Mouse (Mus musculus) hindbrain, embryonic 13.5 days (tissue): ENCODE results near the gene C2cd5. TPM values are rescaled to one million over a fixed set of nuclear protein-coding genes. Genes with fewer than 3 reads are reported as not detected.
"Not testable (repeated sequence)": the region's sequence is repeated elsewhere in the genome, so short reads cannot be mapped to it uniquely, and the experiment has no call there.

Source experiments
- ATAC-seq: fragments of 200-750 bp; cut with Nextera tagmentation; 2 replicates; pipeline ENCODE4 v1.8.0; 2017; ENCODE audit warnings: moderate TSS enrichment; ENCODE audit not compliant: low FRiP score
- H3K27ac ChIP-seq: fragments of 300-500 bp; sonication (generic); 2 replicates; pipeline ENCODE4 v1.5.1; 2015; ENCODE audit warnings: inconsistent platforms, mild to moderate bottlenecking, moderate library complexity
- H3K27me3 ChIP-seq: fragments of 300-500 bp; sonication (generic); 2 replicates; pipeline ENCODE4 v1.6.1; 2015; ENCODE audit warnings: mild to moderate bottlenecking, inconsistent platforms
- H3K36me3 ChIP-seq: fragments of 300-500 bp; sonication (generic); 2 replicates; pipeline ENCODE4 v1.6.1; 2015; ENCODE audit warnings: mild to moderate bottlenecking, inconsistent platforms
- H3K4me1 ChIP-seq: fragments of 300-500 bp; sonication (generic); replicated peaks from 2 replicates; pipeline ENCODE4 v1.6.1; 2015; ENCODE audit warnings: inconsistent platforms
- H3K4me2 ChIP-seq: fragments of 300-500 bp; sonication (generic); 2 replicates; pipeline ENCODE4 v1.6.1; 2015; ENCODE audit warnings: inconsistent platforms, mild to moderate bottlenecking, moderate library complexity
- H3K4me3 ChIP-seq: fragments of 300-500 bp; sonication (generic); 2 replicates; pipeline ENCODE4 v1.5.1; 2015; ENCODE audit warnings: mild to moderate bottlenecking, inconsistent platforms
- H3K9ac ChIP-seq: fragments of 300-500 bp; sonication (generic); 2 replicates; pipeline ENCODE4 v1.6.1; 2015; ENCODE audit warnings: mild to moderate bottlenecking, inconsistent platforms
- H3K9me3 ChIP-seq: fragments of 300-500 bp; sonication (generic); 2 replicates; pipeline ENCODE4 v1.6.1; 2016; ENCODE audit warnings: inconsistent platforms
- WGBS: fragments of 180-500 bp; shearing (Covaris S2); methylation state at CpG from one replicate; pipeline ENCODE4 v1.1.7; 2015; 5-methylcytosine and 5-hydroxymethylcytosine counted together
- polyA plus RNA-seq: library from polyadenylated mRNA; unstranded; fragments of >200 nt; fragmentation: Nextera tagmentation; extraction: Ambion mirVana; gene quantifications from 2 replicates; pipeline ENCODE4 v1.2.1, GENCODE M21; 2015

Gene C2cd5
- polyA plus RNA-seq, 1 experiment from 2014 or later = 47.6 TPM

DNA sequence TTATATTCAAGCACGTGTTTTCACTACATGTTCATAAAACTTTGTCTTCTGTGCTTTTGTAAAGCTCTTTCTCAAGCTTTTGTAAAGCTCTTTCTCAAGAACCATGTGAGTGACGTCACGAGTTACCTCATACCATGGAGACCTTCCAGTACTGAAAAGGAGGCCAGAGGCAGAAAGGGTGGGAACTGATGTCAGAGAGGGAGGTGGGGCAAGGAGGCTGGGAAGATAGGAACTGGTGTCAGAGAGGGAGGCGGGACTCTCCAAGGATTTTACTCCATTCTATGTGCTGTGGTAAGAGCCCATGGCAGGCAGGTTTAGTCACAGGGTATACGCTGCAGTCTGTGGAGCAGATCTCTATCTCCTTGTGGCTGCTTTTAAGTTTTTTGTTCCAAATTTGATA, 104.4 kb downstream of the C2cd5 start:
- peaks cover 32% of the 10 kb centered on the region for H3K4me1 ChIP-seq
- no peak overlapping the region for H3K4me3 ChIP-seq
- H3K4me2 ChIP-seq = no peak overlapping the region
- no peak overlapping the region for H3K27ac ChIP-seq
- no peaks in the 10 kb centered on the region for H3K27me3 ChIP-seq
- no peak overlapping the region for H3K9ac ChIP-seq
- H3K36me3 ChIP-seq = no peaks in the 10 kb centered on the region
- WGBS = 76% methylated on average over 5 of the region's 5 CpGs
- H3K9me3 ChIP-seq = no peaks in the 10 kb centered on the region
- ATAC-seq = no peak

DNA sequence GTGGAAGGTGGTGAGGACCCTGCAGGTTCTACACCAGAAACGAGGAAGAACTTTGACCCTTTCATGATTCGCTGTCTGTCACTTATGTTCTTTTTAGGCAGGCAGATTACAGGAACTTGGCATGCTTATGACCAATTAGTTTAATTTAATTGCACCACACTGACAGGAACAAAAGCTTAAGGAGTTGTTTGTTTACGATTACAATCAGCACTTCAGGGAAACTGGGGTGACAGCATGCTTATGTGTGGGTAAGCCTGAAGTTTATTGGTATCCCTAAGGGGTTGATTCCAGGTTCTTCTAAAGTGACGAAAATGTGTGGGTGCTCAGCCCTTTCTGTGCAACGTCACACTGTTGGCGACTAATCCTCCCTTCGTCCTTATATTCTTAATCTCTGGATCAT, 105.1 kb downstream of the C2cd5 start:
- no peaks in the 10 kb centered on the region for H3K36me3 ChIP-seq
- ATAC-seq = no peak
- no peak overlapping the region for H3K9ac ChIP-seq
- H3K4me2 ChIP-seq = no peak overlapping the region
- H3K4me1 ChIP-seq = peaks cover 32% of the 10 kb centered on the region
- no peak overlapping the region for H3K4me3 ChIP-seq
- 65% methylated on average over 7 of the region's 7 CpGs for WGBS
- no peaks in the 10 kb centered on the region for H3K27me3 ChIP-seq
- H3K27ac ChIP-seq = 0 out of 2 replicates have a peak overlapping the region, but pooled peaks have one; percentile 40
- H3K9me3 ChIP-seq = no peaks in the 10 kb centered on the region

DNA sequence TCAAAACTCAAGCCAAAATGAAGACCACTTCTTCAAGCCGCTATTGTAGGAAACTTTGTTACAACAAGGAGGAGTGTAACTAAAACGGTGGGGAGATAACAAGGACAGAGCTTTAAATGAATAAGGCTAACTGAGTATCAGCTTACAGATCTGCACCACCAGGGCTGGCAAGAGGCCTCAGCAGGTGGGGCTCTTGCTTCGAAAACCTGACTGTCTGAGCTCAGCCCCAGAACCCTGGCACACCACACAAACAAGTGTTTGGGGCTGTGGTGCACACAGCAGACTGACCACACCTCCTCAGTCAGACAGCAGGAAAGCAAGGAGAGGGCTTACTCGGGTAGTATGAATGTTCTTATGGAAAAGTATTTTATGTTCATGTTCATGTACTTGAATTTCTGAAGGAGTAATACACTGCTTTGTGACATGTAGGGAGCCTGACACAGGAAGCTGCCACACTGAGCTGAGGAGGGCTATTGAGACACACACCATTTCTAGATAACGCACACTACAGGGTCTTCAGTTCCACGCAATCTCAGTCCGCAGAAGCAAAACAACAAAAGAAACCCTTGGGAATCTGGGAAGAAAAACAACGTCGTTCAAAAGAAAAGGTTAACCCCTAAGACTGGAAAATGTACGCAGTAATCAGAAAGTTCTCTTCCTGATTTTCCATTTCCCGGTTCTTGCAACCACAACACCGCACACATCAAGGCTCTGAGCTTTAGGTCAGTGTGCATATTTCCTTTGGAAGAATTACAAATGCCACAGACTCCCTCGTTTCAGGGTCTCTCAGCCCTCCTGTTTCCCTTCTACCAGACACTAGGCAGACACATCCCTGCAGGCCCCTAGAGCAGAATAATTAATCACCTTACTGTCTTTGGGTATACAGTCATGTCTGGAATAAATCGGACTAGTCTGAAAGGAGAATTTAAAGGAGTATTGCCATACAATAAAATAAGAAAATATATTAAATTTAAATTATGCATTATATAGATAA, 105.9 kb downstream of the C2cd5 start:
- WGBS = 28% methylated on average over 14 of the region's 14 CpGs
- Histone ChIP-seq H3K36me3 (no peaks in the 10 kb centered on the region), H3K9me3 (no peaks in the 10 kb centered on the region), H3K9ac (no peak overlapping the region), H3K27me3 (no peaks in the 10 kb centered on the region), H3K4me1 (peaks cover 32% of the 10 kb centered on the region), H3K4me3 (no peak overlapping the region), H3K27ac (peak overlapping the region; percentile 49), H3K4me2 (no peak overlapping the region)
- 0 out of 2 replicates have a peak, but pooled peaks have one; percentile 14 for ATAC-seq

DNA sequence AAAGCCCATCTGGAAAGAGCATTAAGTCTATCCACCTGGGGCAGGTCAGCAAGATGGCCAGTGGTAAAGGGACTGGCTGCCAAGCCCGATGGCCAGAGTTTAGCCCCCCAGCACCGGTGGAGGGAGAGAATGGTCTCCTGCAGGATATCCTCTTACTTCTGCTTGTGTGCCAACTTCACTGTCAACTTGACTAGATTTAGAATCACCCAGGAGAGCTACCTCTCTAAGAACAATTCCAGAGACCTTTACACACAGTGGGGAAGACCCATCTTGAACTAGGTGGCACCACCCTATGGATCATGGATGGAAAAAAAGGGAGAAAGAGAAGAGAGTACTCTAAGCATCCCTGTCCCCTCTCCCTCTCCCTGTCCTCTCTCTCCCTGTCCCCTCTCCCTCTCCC, 107.0 kb downstream of the C2cd5 start:
- no peak overlapping the region for H3K4me3 ChIP-seq
- no peak for ATAC-seq
- no peaks in the 10 kb centered on the region for H3K27me3 ChIP-seq
- no peaks in the 10 kb centered on the region for H3K9me3 ChIP-seq
- no peak overlapping the region for H3K27ac ChIP-seq
- 81% methylated on average over 2 of the region's 2 CpGs for WGBS
- H3K4me2 ChIP-seq = no peak overlapping the region
- peaks cover 32% of the 10 kb centered on the region for H3K4me1 ChIP-seq
- H3K36me3 ChIP-seq = no peaks in the 10 kb centered on the region
- H3K9ac ChIP-seq = no peak overlapping the region

DNA sequence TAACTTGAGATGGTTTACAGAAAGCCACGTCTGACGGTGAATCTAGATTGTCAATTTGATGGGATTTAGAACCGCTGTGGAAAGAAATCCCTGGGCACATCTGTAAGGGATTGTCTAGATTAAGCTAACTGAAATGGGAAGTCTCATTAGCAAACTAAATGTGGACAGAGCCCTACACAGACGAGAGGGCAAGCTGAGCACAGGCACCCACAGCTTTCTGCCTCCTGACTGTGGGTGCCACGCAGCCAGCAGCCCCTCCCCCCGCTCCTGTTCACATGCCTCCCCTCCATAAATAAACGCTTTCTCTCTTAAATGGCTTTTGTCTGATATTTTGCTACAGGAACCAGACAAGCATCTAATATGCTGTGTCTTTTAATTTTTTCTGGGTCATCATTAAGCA, 107.8 kb downstream of the C2cd5 start:
- H3K4me2 ChIP-seq = no peak overlapping the region
- no peak for ATAC-seq
- H3K9ac ChIP-seq = no peak overlapping the region
- no peaks in the 10 kb centered on the region for H3K9me3 ChIP-seq
- H3K27ac ChIP-seq = peak overlapping the region; percentile 50; the same call in 1 of the 2 replicates
- H3K4me3 ChIP-seq = no peak overlapping the region
- H3K36me3 ChIP-seq = no peaks in the 10 kb centered on the region
- WGBS = 44% methylated on average over 7 of the region's 7 CpGs
- H3K27me3 ChIP-seq = no peaks in the 10 kb centered on the region
- peaks cover 32% of the 10 kb centered on the region for H3K4me1 ChIP-seq

DNA sequence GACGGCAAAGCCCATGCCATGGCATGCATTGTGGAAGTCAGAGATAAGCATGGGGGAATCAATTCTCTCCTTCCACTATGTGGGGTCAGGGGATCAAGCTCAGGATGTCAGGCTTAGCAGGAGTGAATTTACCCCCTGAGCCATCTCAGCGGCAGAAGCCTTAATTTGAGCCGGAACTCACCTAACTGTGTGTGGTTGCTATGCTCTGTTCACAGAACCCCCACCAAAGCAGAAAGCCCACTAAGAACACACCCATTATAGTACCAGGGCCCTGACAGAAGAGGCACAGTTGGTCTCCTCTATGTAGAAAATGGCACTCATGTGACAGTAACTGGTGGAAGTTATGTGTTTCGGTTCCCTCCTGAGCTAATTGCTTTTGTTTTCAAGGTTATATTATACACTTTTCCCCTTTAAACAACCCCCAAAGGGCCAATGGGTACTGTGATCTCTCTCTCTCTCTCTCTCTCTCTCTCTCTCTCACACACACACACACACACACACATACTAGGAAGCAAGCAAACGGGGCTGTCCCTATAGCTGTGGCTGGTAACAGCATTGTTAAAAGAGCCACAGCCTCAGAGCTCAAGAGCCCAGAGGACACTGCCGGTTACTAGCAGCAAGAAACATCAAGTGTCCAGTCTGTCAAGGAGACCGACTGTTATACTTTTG, 108.4 kb downstream of the C2cd5 start:
- no peaks in the 10 kb centered on the region for H3K9me3 ChIP-seq
- 52% methylated on average over 7 of the region's 7 CpGs for WGBS
- H3K4me3 ChIP-seq = no peak overlapping the region
- no peak for ATAC-seq
- H3K4me1 ChIP-seq = peaks cover 32% of the 10 kb centered on the region
- no peaks in the 10 kb centered on the region for H3K36me3 ChIP-seq
- peak overlapping the region; percentile 50; the same call in 1 of the 2 replicates for H3K27ac ChIP-seq
- no peak overlapping the region for H3K4me2 ChIP-seq
- H3K27me3 ChIP-seq = no peaks in the 10 kb centered on the region
- H3K9ac ChIP-seq = no peak overlapping the region

DNA sequence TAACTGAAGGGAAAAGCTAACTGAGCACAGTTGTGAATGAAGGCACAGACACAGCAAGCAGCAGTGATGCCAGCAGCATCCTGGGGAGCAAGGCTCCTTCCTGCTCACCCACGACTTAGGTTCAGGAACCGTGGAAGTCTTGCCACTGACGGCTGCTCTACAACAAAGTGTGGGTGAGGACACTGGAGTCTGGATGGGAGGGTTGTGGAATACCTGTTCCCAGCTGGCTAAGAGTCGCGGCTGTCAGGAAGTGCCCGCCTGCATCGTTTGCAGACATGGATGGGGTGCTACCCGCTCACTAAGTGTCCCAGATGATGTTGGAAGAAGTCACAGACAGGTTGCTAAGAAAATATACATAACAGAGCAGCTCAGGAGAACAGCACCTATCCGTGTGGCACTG, 109.4 kb downstream of the C2cd5 start:
- Histone ChIP-seq H3K4me2 (no peak overlapping the region), H3K27ac (no peak overlapping the region), H3K9me3 (no peaks in the 10 kb centered on the region), H3K4me3 (no peak overlapping the region), H3K36me3 (no peaks in the 10 kb centered on the region), H3K4me1 (peaks cover 32% of the 10 kb centered on the region), H3K9ac (no peak overlapping the region), H3K27me3 (no peaks in the 10 kb centered on the region)
- no peak for ATAC-seq
- 85% methylated on average over 9 of the region's 9 CpGs for WGBS

DNA sequence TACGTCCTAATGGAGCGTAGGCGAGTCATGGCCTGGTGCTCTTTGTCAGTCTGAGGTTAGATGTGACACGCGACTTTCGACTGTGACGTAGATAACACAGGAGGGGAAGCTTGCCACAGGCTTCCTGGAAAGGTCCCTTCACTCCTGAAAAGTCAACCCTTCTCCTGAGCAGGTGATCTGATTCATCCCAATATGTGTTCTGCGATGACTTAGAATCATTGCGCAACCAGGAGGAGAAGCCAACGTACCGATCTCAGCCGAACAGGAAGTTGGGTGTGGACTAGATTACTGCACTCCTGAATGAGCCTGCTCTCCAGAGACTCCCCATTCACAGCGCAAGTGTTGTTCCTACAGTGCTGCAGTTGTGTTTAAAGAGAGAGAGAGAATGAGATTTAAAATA, 110.4 kb downstream of the C2cd5 start:
- H3K9me3 ChIP-seq = no peaks in the 10 kb centered on the region
- H3K36me3 ChIP-seq = no peaks in the 10 kb centered on the region
- no peak for ATAC-seq
- peaks cover 26% of the 10 kb centered on the region for H3K4me1 ChIP-seq
- H3K27ac ChIP-seq = no peak overlapping the region
- 91% methylated on average over 13 of the region's 13 CpGs for WGBS
- no peak overlapping the region for H3K9ac ChIP-seq
- H3K4me3 ChIP-seq = no peak overlapping the region
- H3K4me2 ChIP-seq = no peak overlapping the region
- no peaks in the 10 kb centered on the region for H3K27me3 ChIP-seq

DNA sequence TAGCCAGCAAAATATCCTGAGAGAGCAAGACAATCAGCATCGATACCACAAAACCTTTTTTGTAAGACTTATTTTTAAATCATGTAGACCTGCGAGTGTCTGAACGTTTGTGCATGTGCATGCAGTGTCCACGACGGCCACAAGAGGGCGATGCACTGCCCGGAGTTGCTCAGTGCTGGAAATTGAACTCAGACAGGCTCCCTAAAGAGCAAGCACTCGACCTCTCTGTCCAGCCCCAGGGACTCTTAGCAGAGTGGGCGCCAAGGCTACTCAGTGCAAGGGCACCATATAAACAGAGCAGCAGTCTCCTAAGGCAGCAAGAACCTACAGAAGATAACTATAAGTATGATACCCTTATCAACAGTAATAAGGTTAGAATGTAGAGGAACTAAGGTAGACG, 111.2 kb downstream of the C2cd5 start:
- H3K9ac ChIP-seq = no peak overlapping the region
- H3K4me3 ChIP-seq = no peak overlapping the region
- ATAC-seq = no peak
- 30% methylated on average over 10 of the region's 10 CpGs for WGBS
- no peaks in the 10 kb centered on the region for H3K27me3 ChIP-seq
- no peaks in the 10 kb centered on the region for H3K36me3 ChIP-seq
- peaks cover 20% of the 10 kb centered on the region for H3K4me1 ChIP-seq
- no peaks in the 10 kb centered on the region for H3K9me3 ChIP-seq
- H3K27ac ChIP-seq = no peak overlapping the region
- no peak overlapping the region for H3K4me2 ChIP-seq

DNA sequence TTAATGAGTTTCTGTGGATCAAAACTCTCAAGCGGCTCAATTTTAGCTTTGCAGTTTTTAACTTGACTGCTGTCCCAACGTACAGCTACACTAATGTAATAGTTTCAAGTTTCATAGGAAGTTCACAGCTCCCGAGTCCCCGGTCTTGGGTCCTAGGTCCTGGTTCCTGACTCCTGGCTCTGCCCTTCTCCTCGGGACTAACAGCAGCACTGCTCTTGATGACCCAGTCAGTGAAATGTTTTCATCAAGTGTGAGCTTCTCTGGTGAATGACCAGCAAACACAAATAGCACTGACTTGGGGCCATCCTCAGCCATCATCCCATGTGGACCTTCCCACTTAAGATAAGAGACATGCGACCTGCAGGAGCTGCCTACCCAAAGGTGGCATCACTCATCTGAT, 111.7 kb downstream of the C2cd5 start:
- WGBS = 80% methylated on average over 6 of the region's 6 CpGs
- no peaks in the 10 kb centered on the region for H3K27me3 ChIP-seq
- no peak overlapping the region for H3K9ac ChIP-seq
- no peaks in the 10 kb centered on the region for H3K36me3 ChIP-seq
- peaks cover 17% of the 10 kb centered on the region for H3K4me1 ChIP-seq
- H3K4me3 ChIP-seq = no peak overlapping the region
- no peak overlapping the region for H3K27ac ChIP-seq
- ATAC-seq = no peak
- no peaks in the 10 kb centered on the region for H3K9me3 ChIP-seq
- no peak overlapping the region for H3K4me2 ChIP-seq

DNA sequence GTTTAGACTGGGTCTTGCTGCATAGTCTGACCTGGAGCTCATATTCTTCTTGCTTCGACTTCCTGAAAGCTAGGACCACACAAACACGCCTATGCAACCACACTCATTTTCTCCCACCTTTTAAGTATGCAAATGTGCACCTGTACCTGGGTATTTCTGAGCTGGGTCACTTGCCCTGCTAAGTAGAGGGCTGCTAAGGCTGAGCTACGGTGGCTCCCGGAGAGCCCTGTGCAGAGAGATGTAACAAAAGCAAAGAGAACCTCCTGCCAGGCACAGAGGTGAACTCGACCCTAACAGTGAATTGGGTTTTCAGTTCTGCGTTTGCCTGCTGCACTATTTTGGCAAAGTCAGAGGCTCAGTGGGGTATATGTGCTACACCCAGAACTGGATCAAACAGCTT, 112.3 kb downstream of the C2cd5 start:
- Histone ChIP-seq H3K36me3 (no peaks in the 10 kb centered on the region), H3K4me1 (peaks cover 14% of the 10 kb centered on the region), H3K9ac (no peak overlapping the region), H3K4me3 (no peak overlapping the region), H3K9me3 (no peaks in the 10 kb centered on the region), H3K4me2 (no peak overlapping the region), H3K27ac (no peak overlapping the region), H3K27me3 (0 out of 2 replicates have a peak, but pooled peaks cover 2% of the 10 kb centered on the region)
- 74% methylated on average over 6 of the region's 6 CpGs for WGBS
- ATAC-seq = no peak

DNA sequence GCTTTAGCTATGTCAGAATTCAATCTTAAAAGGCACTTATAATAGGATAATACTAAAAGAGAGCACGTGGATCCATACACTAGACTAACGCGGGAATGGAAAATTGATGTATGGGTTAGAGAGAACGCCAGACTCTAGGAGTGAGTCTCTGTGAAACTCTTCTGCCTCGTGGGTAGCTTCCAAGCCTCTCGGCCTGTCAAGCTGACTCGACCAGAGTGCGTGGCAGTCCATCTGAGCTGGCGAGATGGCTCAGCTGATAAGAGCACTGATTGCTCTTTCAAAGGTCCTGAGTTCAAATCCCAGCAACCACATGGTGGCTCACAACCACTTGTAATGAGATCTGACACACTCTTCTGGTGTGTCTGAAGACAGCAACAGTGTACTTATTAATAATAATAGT, 113.2 kb downstream of the C2cd5 start:
- not testable (repeated sequence) for H3K9me3 ChIP-seq, H3K27me3 ChIP-seq, H3K4me1 ChIP-seq, H3K27ac ChIP-seq, H3K36me3 ChIP-seq, H3K9ac ChIP-seq, H3K4me3 ChIP-seq, H3K4me2 ChIP-seq, ATAC-seq
- WGBS = 96% methylated on average over 9 of the region's 9 CpGs
